Mouse (Mus musculus) lung, embryonic 15.5 days (tissue): Measurements from ENCODE around the gene Hamp. TPM values are rescaled to one million over a fixed set of nuclear protein-coding genes. Genes with fewer than 3 reads are reported as not detected.

ENCODE experiments used
- polyA plus RNA-seq: library from polyadenylated mRNA; unstranded; fragments of >200 nt; fragmentation: Nextera tagmentation; extraction: Ambion mirVana; gene quantifications from 2 replicates; pipeline ENCODE4 v1.2.1, GENCODE M21; 2015

Hamp gene
- polyA plus RNA-seq, 1 experiment from 2014 or later: not detected

Other genes with a start within 250 kb of the Hamp start
- gene 2200002J24Rik, start 245.1 kb downstream of the Hamp start, polyA plus RNA-seq: 0.96 TPM in 1 of 2 replicates, not detected in the other
- gene Atp4a, start 231.8 kb downstream of the Hamp start, polyA plus RNA-seq: 0.40 and 0.41 TPM in 2 replicates
- gene Tmem147, start 214.5 kb downstream of the Hamp start, polyA plus RNA-seq: 153 and 159 TPM in 2 replicates
- 0.19 and 0.46 TPM in 2 replicates for gene Gapdhs, start 200.4 kb downstream of the Hamp start, polyA plus RNA-seq
- 1.4 and 1.8 TPM in 2 replicates for gene Sbsn, start 192.6 kb downstream of the Hamp start, polyA plus RNA-seq
- 5.4 and 5.9 TPM in 2 replicates for gene Dmkn, start 180.3 kb downstream of the Hamp start, polyA plus RNA-seq
- 2.4 and 5.1 TPM in 2 replicates for gene Krtdap, start 156.1 kb downstream of the Hamp start, polyA plus RNA-seq
- 0.38 and 0.46 TPM in 2 replicates for gene Ffar2, start 120.3 kb downstream of the Hamp start, polyA plus RNA-seq
- not detected in 2 replicates for gene Ffar3, start 87.9 kb downstream of the Hamp start, polyA plus RNA-seq
- gene Ffar1, start 82.5 kb downstream of the Hamp start, polyA plus RNA-seq: not detected in 2 replicates
- 0.05 TPM in 1 of 2 replicates, not detected in the other for gene Cd22, start 63.7 kb downstream of the Hamp start, polyA plus RNA-seq
- 0.32 and 0.34 TPM in 2 replicates for gene Mag, start 29.2 kb downstream of the Hamp start, polyA plus RNA-seq
- gene Hamp2, start 19.4 kb downstream of the Hamp start, polyA plus RNA-seq: not detected in 2 replicates
- gene Usf2, start 12.8 kb upstream of the Hamp start, polyA plus RNA-seq: 25.6 and 27.5 TPM in 2 replicates
- gene Lsr, start 29.4 kb upstream of the Hamp start, polyA plus RNA-seq: 80.6 and 89.1 TPM in 2 replicates
- gene Fam187b, start 29.8 kb upstream of the Hamp start, polyA plus RNA-seq: 6.3 TPM in 2 replicates
- gene Fxyd5, start 98.4 kb upstream of the Hamp start, polyA plus RNA-seq: 50.1 TPM in 2 replicates
- 5.2 and 5.3 TPM in 2 replicates for gene Fxyd7, start 107.4 kb upstream of the Hamp start, polyA plus RNA-seq
- gene Fxyd1, start 113.2 kb upstream of the Hamp start, polyA plus RNA-seq: 82.5 and 86.9 TPM in 2 replicates
- gene Lgi4, start 115.3 kb upstream of the Hamp start, polyA plus RNA-seq: 0.21 and 0.35 TPM in 2 replicates
- gene Fxyd3, start 132.7 kb upstream of the Hamp start, polyA plus RNA-seq: 50.1 and 54.3 TPM in 2 replicates
- gene Hpn, start 171.3 kb upstream of the Hamp start, polyA plus RNA-seq: 14.6 and 16.7 TPM in 2 replicates
- gene Scn1b, start 183.0 kb upstream of the Hamp start, polyA plus RNA-seq: 1.5 and 1.8 TPM in 2 replicates
- gene Gramd1a, start 211.9 kb upstream of the Hamp start, polyA plus RNA-seq: 63.0 and 65.5 TPM in 2 replicates